Mouse (Mus musculus) olfactory bulb, adult 2 months (tissue): Measurements from ENCODE around the gene Cmklr1. TPM values are rescaled to one million over a fixed set of nuclear protein-coding genes. Genes with fewer than 3 reads are reported as not detected.

Experiments used
- H3K27ac ChIP-seq: fragments of 200-500 bp; 2 replicates; pipeline ENCODE4 v1.5.1; 2012; ENCODE audit warnings: low read depth, low read length; ENCODE audit not compliant: insufficient read depth
- H3K4me1 ChIP-seq: fragments of 200-500 bp; 2 replicates; pipeline ENCODE4 v1.6.1; 2012; ENCODE audit warnings: low read length; ENCODE audit not compliant: control insufficient read depth, insufficient read depth
- H3K4me3 ChIP-seq: fragments of 200-500 bp; 2 replicates; pipeline ENCODE4 v1.5.1; 2012; ENCODE audit warnings: mild to moderate bottlenecking, low read depth, low read length, moderate library complexity; ENCODE audit not compliant: insufficient read depth
- CTCF ChIP-seq: fragments of 200-500 bp; IDR thresholded peaks from 2 replicates; pipeline ENCODE4 v1.5.1; 2012; ENCODE audit warnings: low read depth, mild to moderate bottlenecking, low read length, moderate library complexity; ENCODE audit not compliant: insufficient read depth
- POLR2A ChIP-seq: fragments of 200-500 bp; IDR thresholded peaks from 2 replicates; pipeline ENCODE4 v1.6.1; 2012; ENCODE audit warnings: mild to moderate bottlenecking, low read depth, low read length, moderate library complexity; ENCODE audit not compliant: insufficient read depth
- WGBS: fragments of 180-500 bp; shearing (Covaris S2); methylation state at CpG from one replicate; pipeline ENCODE4 v1.1.7; 2018; 5-methylcytosine and 5-hydroxymethylcytosine counted together
- polyA plus RNA-seq: library from polyadenylated mRNA; stranded (reverse); fragments of >200 nt; gene quantifications from 2 replicates; pipeline ENCODE4 v1.2.4, GENCODE M21; 2012; ENCODE audit warnings: low replicate concordance; ENCODE audit not compliant: missing spikeins, insufficient read depth, insufficient read length

Cmklr1 gene
- polyA plus RNA-seq, 1 experiment, result not detected

GRCm38 (mm10) chr5:113565101-113565854 is 84.9 kb downstream of the Cmklr1 start:
- WGBS, result 60% methylated on average over 10 of the region's 10 CpGs
- Histone ChIP-seq H3K4me3 (no peak overlapping the region), H3K4me1 (peaks cover 10% of the 10 kb centered on the region; the same call in 1 of the 2 replicates), H3K27ac (no peak overlapping the region)
- no peak for TF ChIP-seq POLR2A
- TF ChIP-seq CTCF, result no peak

GRCm38 (mm10) chr5:113564463-113564862 is 85.8 kb downstream of the Cmklr1 start:
- WGBS, result 67% methylated on average over 4 of the region's 4 CpGs
- H3K4me1 ChIP-seq, result peaks cover 10% of the 10 kb centered on the region; the same call in 1 of the 2 replicates
- no peak overlapping the region for H3K27ac ChIP-seq
- TF ChIP-seq POLR2A, result no peak
- no peak for TF ChIP-seq CTCF
- H3K4me3 ChIP-seq, result no peak overlapping the region

Other genes with a start within 250 kb of the Cmklr1 start
- gene Wscd2, start 160.1 kb downstream of the Cmklr1 start, polyA plus RNA-seq, result not detected in 2 replicates
- gene 1700069L16Rik, start 74.3 kb upstream of the Cmklr1 start, polyA plus RNA-seq, result not detected in 2 replicates
- gene Ficd, start 85.4 kb upstream of the Cmklr1 start, polyA plus RNA-seq, result not detected in 2 replicates
- not detected in 2 replicates for gene Sart3, start 122.1 kb upstream of the Cmklr1 start, polyA plus RNA-seq
- gene Iscu, start 122.3 kb upstream of the Cmklr1 start, polyA plus RNA-seq, result not detected in 2 replicates
- gene Tmem119, start 150.1 kb upstream of the Cmklr1 start, polyA plus RNA-seq, result not detected in 2 replicates
- 486 TPM in 1 of 2 replicates, not detected in the other for gene Selplg, start 182.2 kb upstream of the Cmklr1 start, polyA plus RNA-seq